Mouse (Mus musculus) bone marrow, adult 2 months (tissue): ENCODE measurements around the gene Gmds. TPM values are rescaled to one million over a fixed set of nuclear protein-coding genes. Genes with fewer than 3 reads are reported as not detected.

Experiments used
- H3K27ac ChIP-seq: fragments of 200-500 bp; 2 replicates; pipeline ENCODE4 v1.5.1; 2012; ENCODE audit warnings: low read depth, mild to moderate bottlenecking, control low read depth, inconsistent platforms, low read length; ENCODE audit not compliant: control insufficient read depth, poor library complexity, insufficient read depth
- H3K4me1 ChIP-seq: fragments of 200-500 bp; 2 replicates; pipeline ENCODE4 v1.6.1; 2011; ENCODE audit warnings: low read length; ENCODE audit not compliant: control insufficient read depth, insufficient read depth
- H3K4me3 ChIP-seq: fragments of 200-500 bp; replicated peaks from 2 replicates; pipeline ENCODE3; 2011; ENCODE audit warnings: mild to moderate bottlenecking, low read depth, low read length, control low read depth; ENCODE audit not compliant: control insufficient read depth
- CTCF ChIP-seq: fragments of 200-500 bp; IDR thresholded peaks from 2 replicates; pipeline ENCODE4 v1.5.1; 2011; ENCODE audit warnings: low read length, control low read depth; ENCODE audit not compliant: control insufficient read depth, insufficient read depth
- POLR2A ChIP-seq: fragments of 200-500 bp; IDR thresholded peaks from 2 replicates; pipeline ENCODE4 v1.6.1; 2011; ENCODE audit warnings: low read depth, mild to moderate bottlenecking, control low read depth, low read length, borderline replicate concordance; ENCODE audit not compliant: control insufficient read depth
- WGBS: fragments of 180-500 bp; shearing (Covaris S2); methylation state at CpG from one replicate; pipeline ENCODE4 v1.1.7; 2018; 5-methylcytosine and 5-hydroxymethylcytosine counted together
- polyA plus RNA-seq: library from polyadenylated mRNA; stranded (reverse); fragments of >200 nt; gene quantifications from 2 replicates; pipeline ENCODE4 v1.2.4, GENCODE M21; 2011; ENCODE audit warnings: low replicate concordance; ENCODE audit not compliant: missing spikeins, insufficient read depth, insufficient read length

Gmds gene
- polyA plus RNA-seq, 1 experiment: 4.8 TPM

GRCm38 (mm10) chr13:32024822-32025221, 313.7 kb downstream of the Gmds start:
- no peak overlapping the region for H3K4me3 ChIP-seq
- no peak for TF ChIP-seq POLR2A
- no peak for TF ChIP-seq CTCF
- H3K27ac ChIP-seq: no peak overlapping the region
- no peaks in the 10 kb centered on the region for H3K4me1 ChIP-seq

DNA sequence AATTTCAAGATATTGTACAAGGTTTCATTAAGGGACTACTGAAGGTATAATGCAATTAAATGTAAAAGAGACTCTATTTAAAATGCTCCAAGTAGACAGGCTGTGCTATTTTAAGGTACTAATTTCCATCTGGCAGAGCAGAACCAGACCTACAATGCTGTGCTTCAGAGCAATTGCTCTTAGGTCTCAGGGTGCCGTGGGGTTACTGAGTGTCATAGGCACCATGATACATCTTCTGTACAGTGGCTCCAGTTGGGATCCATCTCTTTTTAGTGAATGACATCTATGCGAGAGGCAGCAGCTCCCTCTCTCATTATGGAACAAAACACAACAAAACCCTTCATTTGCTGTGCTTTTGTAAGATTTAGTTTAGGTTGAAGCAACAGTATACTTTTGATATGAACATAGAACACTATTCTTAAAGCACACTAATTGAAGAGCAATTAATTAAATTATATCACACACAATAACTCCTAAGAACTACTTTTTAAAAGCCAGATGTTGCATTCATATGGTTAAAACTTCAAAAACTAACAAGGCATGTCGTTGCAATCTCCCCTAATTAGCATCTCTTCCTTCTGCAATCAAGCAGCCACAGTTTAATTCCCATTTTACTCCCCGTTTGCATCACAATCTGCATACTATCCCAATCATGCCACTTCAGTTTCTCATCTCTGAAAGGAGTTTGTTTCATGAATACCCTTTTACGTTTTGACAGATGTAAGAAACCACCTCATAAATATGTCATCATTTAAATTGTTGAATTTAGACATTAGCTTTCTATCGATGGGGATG, 317.9 kb downstream of the Gmds start:
- TF ChIP-seq POLR2A: no peak
- TF ChIP-seq CTCF: no peak
- 51% methylated on average over 6 of the region's 6 CpGs for WGBS
- H3K4me3 ChIP-seq: no peak overlapping the region

DNA sequence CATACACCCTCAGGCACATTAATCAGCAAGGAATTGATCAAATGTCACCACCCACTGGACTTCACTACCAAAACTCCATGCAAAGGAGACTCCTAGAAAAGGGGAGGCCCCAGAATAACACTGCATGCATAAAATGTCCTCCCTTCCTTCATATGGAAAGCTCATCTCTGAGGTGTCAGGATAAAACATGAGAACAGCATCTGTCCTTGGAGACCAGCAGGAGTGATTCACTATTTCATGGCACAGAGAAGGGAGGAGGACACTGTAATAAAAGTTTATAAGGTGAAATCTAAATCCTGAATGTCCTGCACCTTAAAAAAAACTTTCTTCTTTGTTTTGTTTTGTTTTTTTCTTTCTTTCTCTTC, 319.3 kb downstream of the Gmds start:
- Histone ChIP-seq H3K4me1 (no peaks in the 10 kb centered on the region), H3K4me3 (no peak overlapping the region), H3K27ac (no peak overlapping the region)
- TF ChIP-seq POLR2A (no peak), CTCF (no peak)

More for the DNA sequence above, 317.9 kb downstream of the Gmds start:
- H3K27ac ChIP-seq: no peak overlapping the region
- no peaks in the 10 kb centered on the region for H3K4me1 ChIP-seq

DNA sequence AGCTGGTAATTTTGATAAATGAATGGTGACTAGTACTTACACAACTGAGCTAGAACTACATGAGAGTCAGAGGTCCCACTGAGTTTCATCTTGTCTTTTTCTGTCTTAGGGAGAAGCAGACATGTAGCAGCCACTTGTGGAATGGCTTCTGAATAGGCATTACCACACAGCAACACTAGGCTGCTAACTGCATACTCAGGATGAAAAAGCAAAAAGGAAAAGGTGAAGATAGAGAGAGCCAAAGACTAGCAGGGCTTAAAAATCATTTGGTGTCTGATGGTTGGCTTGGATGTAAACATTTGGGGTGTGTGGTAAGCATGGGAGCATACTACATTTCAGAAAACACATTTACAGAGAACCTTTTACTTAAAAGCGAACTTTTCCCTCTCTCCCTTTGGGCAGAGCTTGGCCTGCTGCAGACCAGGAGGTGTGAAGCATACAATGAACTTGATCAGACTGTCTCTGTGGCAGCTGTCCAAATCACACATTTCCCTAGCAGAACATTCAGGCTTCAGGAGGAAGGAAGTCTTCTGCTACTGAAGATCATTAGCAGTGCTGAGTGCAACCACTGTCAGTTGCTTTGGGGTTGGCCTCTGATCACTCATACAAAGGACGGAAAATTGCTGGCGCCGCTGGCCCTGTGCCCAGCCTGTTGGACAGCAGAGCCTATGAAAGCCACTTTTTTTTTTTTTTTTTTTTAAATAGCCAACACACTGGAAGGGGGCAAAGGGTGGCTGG, 319.9 kb downstream of the Gmds start:
- no peak overlapping the region for H3K4me3 ChIP-seq
- no peak for TF ChIP-seq CTCF
- no peak for TF ChIP-seq POLR2A
- WGBS: 22% methylated on average over 4 of the region's 4 CpGs
- no peak overlapping the region for H3K27ac ChIP-seq
- no peaks in the 10 kb centered on the region for H3K4me1 ChIP-seq

DNA sequence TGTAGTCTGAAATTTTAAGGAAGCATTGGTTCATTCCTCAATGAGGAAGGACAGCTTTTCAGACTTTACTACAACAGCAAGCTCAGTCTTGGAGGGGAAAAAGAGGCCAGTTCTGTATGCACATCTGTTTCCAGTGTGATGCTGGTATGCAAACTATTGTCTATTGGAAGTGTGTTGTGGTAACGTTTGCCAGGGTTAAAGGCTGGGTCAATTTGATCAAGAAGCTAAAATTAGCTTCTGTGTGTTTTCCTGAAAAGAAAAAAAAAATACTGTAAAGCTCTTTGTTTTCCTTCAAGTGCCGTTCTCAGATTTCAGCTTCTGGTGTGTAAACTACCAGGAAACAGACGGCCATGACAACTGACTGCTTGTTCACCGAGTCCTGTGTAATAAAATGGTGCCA, 329.7 kb downstream of the Gmds start:
- no peak overlapping the region for H3K4me3 ChIP-seq
- no peaks in the 10 kb centered on the region for H3K4me1 ChIP-seq
- no peak overlapping the region for H3K27ac ChIP-seq
- TF ChIP-seq CTCF: no peak
- TF ChIP-seq POLR2A: no peak
- 54% methylated on average over 4 of the region's 4 CpGs for WGBS

GRCm38 (mm10) chr13:32008116-32008641, 330.4 kb downstream of the Gmds start:
- Histone ChIP-seq H3K4me3 (no peak overlapping the region), H3K4me1 (no peaks in the 10 kb centered on the region), H3K27ac (no peak overlapping the region)
- TF ChIP-seq CTCF: no peak
- no peak for TF ChIP-seq POLR2A
- WGBS: 44% methylated on average over 7 of the region's 7 CpGs

- WGBS: 58% methylated on average over 4 of the region's 4 CpGs
- no peak overlapping the region for H3K4me3 ChIP-seq
Observed at GRCm38 (mm10) chr13:31993391-31993790, 345.1 kb downstream of the Gmds start.

GRCm38 (mm10) chr13:31992409-31993201, 345.9 kb downstream of the Gmds start:
- no peak for TF ChIP-seq POLR2A
- TF ChIP-seq CTCF: no peak
- WGBS: 15% methylated on average over 12 of the region's 12 CpGs
- no peaks in the 10 kb centered on the region for H3K4me1 ChIP-seq
- H3K27ac ChIP-seq: no peak overlapping the region
- no peak overlapping the region for H3K4me3 ChIP-seq

More at GRCm38 (mm10) chr13:31993391-31993790, 345.1 kb downstream of the Gmds start:
- H3K4me1 ChIP-seq: no peaks in the 10 kb centered on the region
- H3K27ac ChIP-seq: no peak overlapping the region
- TF ChIP-seq POLR2A (no peak), CTCF (no peak)
